Mouse (Mus musculus): ENCODE results near the gene Kdm5a.

Kdm5a gene

GRCm38 (mm10) chr6:120438161-120438560 is 74.2 kb downstream of the Kdm5a start:
- in situ Hi-C loops (cut with MboI, MseI), result loop anchor here (5.0 kb wide), 1 partner anchor 41 kb away; no protein-coding TSS in a partner anchor

- in situ Hi-C loops (cut with MboI, MseI), result no loop called here
Measured at GRCm38 (mm10) chr6:120442171-120442749, 78.3 kb downstream of the Kdm5a start.

DNA sequence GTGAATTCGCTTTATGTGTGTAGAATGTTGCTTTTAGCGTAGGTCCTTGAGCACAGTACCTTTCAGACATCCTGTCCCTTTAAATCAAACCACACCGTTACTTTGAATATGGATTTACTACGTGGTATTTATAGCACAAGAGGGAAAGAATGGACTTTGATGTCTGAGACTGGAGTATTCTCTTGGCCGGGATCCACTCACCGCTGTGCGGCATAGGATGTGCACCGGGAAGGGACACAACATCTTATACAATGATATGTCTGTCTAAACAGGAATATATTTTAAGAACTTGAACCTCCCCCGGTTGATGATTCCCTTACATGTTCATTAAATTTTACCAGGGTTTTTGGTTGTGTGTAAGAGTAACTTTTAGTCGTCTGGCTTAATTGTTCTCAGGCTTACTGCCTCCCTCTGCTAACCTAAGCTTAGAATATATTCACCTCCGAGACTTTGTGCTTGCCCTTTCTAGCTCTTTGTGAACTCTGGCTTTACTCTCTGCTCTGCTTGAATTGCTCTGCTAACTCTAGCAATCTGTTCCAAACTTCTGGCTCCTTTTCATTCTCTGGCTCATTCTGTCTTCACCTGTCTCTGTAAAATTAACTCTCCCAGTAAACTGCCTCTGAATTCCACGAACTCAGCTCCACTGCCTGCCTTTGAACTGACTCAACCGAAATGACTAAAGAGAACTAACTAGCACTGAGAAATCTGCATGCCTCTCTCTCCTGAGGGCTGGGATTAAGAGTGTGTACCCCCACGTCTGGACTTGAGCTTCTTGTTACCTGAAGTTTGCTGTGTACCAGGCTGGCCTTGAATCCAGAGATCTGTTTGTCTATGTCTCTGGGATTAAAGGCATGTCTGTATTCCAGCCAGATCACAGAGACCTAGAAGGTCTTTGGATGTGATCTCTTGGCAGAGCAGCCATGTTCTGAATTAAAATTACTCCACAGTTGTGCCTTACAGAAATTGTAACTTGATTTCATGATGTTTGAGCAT is 79.7 kb downstream of the Kdm5a start:
- in situ Hi-C loops (cut with MboI, MseI), result no loop called here

GRCm38 (mm10) chr6:120450208-120450607 is 86.3 kb downstream of the Kdm5a start:
- in situ Hi-C loops (cut with MboI, MseI), result no loop called here

DNA sequence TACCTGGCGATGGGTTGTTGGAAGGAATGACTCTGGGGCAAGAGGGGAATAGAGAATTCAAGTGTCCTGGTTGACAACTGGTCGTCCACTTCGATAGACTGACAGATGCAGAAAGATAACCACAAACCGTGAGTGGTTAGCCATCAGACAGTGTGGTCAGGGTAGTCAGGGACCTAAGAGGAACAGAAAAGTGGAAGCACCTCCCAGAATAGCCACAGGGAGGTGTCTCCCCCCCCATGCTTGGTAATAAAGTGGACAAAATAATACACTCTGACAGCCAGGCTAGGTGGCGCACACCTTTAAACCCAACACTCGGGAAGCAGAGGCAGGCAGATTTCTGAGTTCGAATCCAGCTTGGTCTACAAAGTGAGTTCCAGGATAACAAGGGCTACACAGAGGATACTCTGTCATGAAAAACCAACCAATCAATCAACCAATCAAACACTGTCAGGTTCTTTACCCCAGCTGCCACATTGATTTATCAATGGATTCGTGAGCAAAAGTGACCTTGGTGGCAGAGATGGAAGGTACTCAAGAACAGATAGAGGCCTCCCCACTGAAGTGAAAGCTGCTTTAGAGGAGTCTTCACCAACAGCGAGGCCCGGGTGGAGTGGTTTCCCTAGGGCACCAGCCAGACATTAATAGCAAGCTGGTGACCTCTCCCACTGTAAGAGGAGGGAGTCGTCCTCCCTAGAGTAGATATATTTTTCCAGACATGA is 88.6 kb downstream of the Kdm5a start:
- in situ Hi-C loops (cut with MboI, MseI), result no loop called here

DNA sequence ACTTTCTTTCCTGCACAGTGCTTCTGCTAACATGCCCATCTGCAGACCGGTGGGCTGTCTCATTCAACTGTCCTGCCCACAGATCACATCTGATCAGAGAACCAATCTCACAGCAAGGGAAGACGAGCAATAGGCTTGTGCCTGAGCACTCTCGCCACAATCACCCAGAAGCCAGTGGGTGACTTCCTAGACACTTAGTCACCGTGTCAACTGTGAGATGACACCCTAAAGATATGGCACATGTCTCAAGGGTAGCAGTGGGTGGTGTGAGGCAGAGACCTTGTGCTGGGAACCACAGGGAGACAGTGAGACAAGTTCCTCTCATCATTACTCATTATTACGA is 89.2 kb downstream of the Kdm5a start:
- in situ Hi-C loops (cut with MboI, MseI), result no loop called here

GRCm38 (mm10) chr6:120453556-120453955 is 89.6 kb downstream of the Kdm5a start:
- in situ Hi-C loops (cut with MboI, MseI), result no loop called here

- in situ Hi-C loops (cut with MboI, MseI), result no loop called here
Measured at GRCm38 (mm10) chr6:120454627-120455077, 90.7 kb downstream of the Kdm5a start.

DNA sequence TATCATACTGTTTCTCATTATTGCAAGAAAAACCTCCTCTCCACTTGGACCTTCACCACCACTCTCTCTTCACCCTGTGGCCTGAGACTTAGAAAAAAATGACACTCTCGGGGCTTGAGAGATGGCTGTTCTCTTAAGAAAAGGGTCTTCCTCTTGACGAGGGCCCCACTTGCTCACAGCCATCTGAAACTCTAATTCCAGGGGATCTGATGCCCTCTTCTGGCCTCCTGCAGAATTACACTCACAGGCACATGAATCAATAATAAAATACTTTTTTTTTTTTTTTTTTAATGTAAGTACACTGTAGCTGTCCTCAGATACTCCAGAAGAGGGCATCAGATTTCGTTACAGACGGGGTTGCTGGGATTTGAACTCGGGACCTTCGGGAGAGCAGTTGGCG is 93.2 kb downstream of the Kdm5a start:
- in situ Hi-C loops (cut with MboI, MseI), result no loop called here

- in situ Hi-C loops (cut with MboI, MseI), result no loop called here
Measured at GRCm38 (mm10) chr6:120457751-120458150, 93.8 kb downstream of the Kdm5a start.

DNA sequence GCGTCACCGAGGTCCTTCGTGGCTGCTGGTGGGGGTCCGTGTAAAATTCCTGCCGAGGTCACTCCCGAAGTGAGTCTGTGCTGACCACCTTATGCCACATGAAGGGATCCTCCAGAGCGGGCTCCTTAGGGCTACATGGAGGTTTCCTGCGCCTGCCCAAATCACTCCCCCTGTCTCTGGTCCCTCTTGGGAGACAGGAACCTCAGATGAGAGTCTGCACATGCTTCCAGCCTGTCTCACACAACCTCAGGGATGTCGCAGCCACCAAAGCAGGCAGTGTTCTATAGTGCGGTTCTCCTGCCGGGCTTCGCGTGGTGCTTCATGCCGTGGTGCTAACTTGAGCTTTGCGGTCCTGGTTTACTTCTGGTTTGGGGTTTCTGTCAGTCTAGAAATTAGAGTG is 97.3 kb downstream of the Kdm5a start:
- in situ Hi-C loops (cut with MboI, MseI), result no loop called here

- in situ Hi-C loops (cut with MboI, MseI), result no loop called here
Measured at GRCm38 (mm10) chr6:120462251-120462650, 98.3 kb downstream of the Kdm5a start.

DNA sequence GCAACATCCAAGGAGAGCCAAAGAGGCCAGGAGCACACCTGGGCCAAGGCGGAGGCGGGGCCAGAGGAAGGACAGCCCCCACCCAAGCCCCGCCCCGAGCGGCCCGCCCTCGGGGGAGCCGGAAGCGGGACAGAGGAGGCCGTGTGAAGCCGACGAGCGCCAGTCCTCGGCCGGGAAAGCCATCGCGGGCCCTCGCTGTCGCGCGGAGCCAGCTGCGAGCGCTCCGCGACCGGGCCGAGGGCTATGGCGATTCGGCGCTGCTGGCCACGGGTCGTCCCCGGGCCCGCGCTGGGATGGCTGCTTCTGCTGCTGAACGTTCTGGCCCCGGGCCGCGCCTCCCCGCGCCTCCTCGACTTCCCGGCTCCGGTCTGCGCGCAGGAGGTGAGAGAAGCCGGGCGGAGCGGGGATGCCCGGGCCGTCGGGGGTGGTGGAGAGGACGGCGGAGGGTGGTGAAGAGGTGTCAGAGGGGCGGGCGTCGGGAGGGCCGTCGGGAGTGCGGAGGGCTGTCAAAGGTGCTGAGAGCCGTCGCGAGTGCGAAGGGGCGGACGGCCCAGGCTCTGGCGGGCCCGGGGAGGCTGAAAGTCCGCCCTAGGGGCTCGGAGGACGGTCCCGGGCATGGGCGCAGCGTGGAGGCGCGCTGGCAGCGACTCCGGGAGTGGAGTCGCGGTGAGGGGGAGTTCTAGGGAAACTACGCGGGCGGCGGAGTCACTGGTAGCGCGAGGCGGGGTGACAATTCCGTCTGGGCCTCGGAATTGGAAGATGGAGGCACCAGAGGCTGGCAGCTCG is 99.4 kb downstream of the Kdm5a start, which contains the start of gene Il17ra:
Il17ra (plus strand) TSS at position 162 of the 786 bp plus-strand sequence.
- in situ Hi-C loops (cut with MboI, MseI), result no loop called here

- in situ Hi-C loops (cut with MboI, MseI), result no loop called here
Measured at GRCm38 (mm10) chr6:120463884-120464283, 100.0 kb downstream of the Kdm5a start.

GRCm38 (mm10) chr6:120464406-120464939 is 100.5 kb downstream of the Kdm5a start:
- in situ Hi-C loops (cut with MboI, MseI), result no loop called here

DNA sequence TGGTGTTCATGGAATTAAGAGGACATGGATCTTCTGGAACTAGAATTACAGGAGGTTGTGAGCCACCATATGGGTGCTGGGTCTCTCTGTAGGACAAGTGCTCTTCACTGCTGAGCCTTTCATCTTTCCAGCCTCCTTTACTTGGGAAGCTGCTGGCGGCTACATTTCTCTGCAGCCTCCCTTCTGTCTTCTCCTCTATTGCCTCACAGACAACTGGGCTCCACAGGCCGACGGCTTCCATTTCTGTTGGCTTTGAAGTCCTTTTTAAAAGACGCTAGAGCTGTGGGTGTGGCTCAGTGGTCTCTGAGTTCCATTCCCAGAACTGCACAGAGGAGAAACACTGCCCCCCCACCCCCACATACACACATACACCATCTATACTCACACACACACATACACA is 101.5 kb downstream of the Kdm5a start:
- in situ Hi-C loops (cut with MboI, MseI), result no loop called here

DNA sequence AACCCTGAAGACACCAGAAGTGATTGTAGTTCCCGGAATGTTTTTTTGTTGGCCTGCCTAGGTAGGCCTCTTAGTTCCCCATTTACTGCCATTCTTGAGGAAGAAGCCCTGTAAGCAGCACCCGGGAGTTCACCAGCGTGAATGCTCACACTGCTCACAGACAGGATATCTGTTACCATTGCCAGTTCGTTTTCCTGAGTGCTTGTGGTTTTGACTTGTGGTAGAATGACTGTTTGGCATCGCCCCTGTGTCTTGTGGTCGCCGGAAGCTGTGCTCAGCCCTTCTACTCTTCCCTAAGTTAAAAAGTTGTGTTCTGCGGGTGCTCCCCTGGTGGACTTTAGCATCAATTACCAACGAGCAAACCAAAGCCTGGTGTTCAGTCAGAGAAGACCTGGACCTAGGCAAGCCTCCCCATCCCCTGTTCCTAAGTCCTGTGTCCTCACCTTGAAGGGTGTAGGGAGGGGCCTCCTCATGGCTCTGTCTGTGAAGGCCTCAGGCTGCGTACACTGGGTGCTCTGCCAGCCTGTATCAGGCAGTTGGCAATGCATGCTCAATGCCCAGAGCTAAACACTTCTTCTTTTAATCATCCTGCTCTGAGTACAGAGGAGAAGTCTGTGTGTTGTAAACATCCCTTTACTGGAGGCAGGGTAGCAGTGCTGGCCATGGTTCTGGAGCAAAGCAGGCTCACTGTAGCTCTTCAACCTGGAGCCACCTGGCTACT is 102.8 kb downstream of the Kdm5a start:
- in situ Hi-C loops (cut with MboI, MseI), result no loop called here

GRCm38 (mm10) chr6:120468259-120468658 is 104.3 kb downstream of the Kdm5a start:
- in situ Hi-C loops (cut with MboI, MseI), result no loop called here

DNA sequence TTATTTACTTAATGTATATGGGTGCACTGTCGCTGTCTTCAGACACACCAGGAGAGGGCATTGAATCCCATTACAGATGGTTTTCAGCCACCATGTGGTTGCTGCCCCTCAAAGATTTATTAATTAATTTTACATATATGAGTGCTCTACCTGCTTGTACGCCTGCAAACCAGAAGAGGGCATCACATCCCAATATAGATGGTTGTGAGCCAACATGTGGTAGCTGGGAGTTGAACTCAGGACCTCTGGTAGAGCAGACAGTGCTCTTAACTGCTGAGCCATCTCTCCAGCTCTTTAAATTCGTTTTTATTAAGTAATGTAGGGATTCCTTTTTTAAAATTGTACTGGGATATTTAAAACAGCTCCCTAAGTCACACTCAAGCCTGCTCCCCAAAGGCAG is 105.3 kb downstream of the Kdm5a start:
- in situ Hi-C loops (cut with MboI, MseI), result no loop called here

DNA sequence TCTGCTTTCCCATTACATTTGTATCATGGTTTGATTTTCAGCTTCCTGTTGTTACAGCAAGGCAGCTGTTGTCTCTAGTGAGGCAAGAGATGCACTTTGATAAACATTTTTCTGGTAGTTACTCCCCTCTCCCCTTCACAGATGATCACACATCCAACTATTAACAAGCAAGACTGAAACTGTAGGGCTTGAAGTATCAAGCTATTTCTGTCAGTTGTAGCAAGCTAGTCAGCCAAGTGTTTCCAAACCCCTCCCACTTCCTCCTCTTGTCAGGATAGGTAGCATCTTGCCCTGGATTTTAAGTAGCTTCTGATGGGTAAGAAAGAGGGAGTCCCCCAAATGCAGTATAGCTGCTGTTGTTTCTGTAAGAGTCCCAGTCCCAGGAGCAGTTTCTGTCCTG is 105.8 kb downstream of the Kdm5a start:
- in situ Hi-C loops (cut with MboI, MseI), result no loop called here

Measured in regulatory T cell (primary cell).